Mouse (Mus musculus) C2C12 (cell line): Measurements from ENCODE around the gene Cptp.

Experiments
- CEBPB ChIP-seq: IDR thresholded peaks from one replicate; pipeline ENCODE4 v1.6.1; 2011; ENCODE audit warnings: low read depth, mild to moderate bottlenecking, control low read depth, moderate library complexity
- CTCF ChIP-seq: IDR thresholded peaks from one replicate; pipeline ENCODE4 v1.5.1; 2011; ENCODE audit not compliant: control insufficient read depth, insufficient read depth, insufficient read length
- MAX ChIP-seq: IDR thresholded peaks from one replicate; pipeline ENCODE4 v1.6.1; 2011; ENCODE audit warnings: mild to moderate bottlenecking, control low read depth
- MYOG ChIP-seq: IDR thresholded peaks from one replicate; pipeline ENCODE4 v1.6.1; 2011; ENCODE audit not compliant: control insufficient read depth, insufficient read length; ENCODE audit errors: extremely low read depth
- USF1 ChIP-seq: IDR thresholded peaks from one replicate; pipeline ENCODE4 v1.6.1; 2011; ENCODE audit warnings: low read depth, mild to moderate bottlenecking, control low read depth, moderate library complexity

DNA sequence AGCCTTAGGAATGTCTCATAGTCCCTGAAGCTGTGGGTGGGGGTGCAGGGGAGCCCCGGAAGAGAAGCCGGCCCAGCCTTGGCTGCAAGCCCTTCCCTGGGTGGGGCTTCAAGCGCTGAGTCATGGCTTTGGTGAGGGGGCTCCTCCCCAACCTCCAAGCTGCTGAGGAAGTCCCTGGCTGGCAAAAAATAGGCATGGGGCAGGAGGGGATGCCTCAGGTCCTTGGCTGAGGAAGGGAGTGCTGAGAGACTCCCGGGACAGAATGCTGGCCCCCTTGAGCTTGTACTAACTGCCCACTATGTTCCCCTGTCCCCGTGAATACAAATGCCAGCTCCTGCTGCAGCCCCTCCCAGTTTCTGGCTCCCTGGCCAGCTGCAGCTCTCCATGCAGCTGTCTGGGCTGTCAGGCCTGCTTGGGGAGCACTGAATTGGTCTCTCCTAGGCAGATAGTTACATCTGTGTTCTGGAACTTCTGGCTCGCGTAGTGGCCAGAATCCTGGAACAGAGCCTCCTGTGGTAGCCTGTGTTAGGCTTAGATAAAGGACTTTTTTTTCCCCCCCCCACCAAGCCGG lies 25.2 kb upstream of the Cptp start:
- TF ChIP-seq CTCF: no peak
- no peak for TF ChIP-seq MYOG
- TF ChIP-seq MAX: no peak
- no peak for TF ChIP-seq CEBPB
- TF ChIP-seq USF1: no peak
